Mouse (Mus musculus): Measurements from ENCODE around the gene Dcaf7. TPM values are rescaled to one million over a fixed set of nuclear protein-coding genes. Genes with fewer than 3 reads are reported as not detected.

The Dcaf7 gene
- total RNA-seq (2021): 100 to 1,000 TPM; 134 to 142 TPM
- long read RNA-seq, experiment 1, full-length matches to known transcripts: 81 of 146 reads
- long read RNA-seq, experiment 1, partial matches to known transcripts: 41 of 146 reads
- long read RNA-seq, experiment 1, other reads (novel, unspliced or antisense): 24 of 146 reads
- long read RNA-seq, experiment 2, full-length matches to known transcripts: 50 of 87 reads
- long read RNA-seq, experiment 2, partial matches to known transcripts: 26 of 87 reads
- long read RNA-seq, experiment 2, other reads (novel, unspliced or antisense): 11 of 87 reads

DNA sequence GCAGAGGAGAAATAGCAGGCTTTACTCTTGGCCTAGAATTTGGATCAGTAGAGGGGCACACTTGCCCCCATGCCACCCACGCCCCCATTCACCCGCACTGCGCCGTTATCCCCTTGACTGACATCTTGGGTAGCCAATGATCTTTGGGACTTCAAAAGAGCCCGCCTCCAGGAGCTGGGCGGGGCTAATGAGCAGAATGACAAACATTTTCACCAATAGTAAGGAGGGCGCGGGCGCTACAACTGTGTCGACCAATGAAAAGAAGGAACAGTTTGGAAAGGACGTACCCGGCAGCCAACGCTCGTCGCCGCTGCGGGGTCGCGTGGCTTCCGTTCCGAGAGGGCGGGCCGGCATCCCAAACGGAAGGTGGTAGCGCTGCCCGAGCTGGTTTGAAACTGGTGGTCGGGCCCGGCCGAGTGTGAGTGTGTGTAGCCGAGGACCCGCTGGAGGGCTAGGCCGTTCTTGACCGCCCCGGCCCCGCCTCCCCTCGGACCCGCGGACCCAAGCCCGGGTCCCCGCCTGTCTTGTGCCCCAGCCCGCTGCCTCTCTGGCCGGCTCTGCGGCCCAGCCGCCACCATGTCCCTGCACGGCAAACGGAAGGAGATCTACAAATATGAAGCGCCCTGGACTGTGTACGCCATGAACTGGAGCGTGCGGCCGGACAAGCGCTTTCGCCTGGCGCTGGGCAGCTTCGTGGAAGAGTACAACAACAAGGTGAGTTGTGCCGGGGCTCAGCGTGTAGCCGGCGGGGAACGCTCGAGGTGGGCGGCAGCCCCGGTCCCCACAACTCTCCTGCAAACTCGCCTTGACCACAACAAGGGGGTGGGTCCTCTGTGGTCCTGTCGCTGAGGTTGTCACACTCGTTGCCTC is at the start of gene Dcaf7:
Gene Dcaf7 (plus strand): TSS at position 325 of the 870 bp plus-strand sequence.
- intact Hi-C loops (cut with DNase I): loop anchor here (5.0 kb wide), 1 partner anchor 304 kb away; no protein-coding TSS in a partner anchor
- no peak for TF ChIP-seq CTCF (IDR thresholded peaks at IDR 0.05)
- peak; percentile 98 to 99 for DNase-seq (ENCODE audit: extremely low spot score in 1 of 2, low spot score in 2 of 2)
- Histone ChIP-seq H3K4me3 (peak within 1 kb of the TSS; percentile 73), H3K27ac (peak within 1 kb of the TSS; percentile 93)

DNA sequence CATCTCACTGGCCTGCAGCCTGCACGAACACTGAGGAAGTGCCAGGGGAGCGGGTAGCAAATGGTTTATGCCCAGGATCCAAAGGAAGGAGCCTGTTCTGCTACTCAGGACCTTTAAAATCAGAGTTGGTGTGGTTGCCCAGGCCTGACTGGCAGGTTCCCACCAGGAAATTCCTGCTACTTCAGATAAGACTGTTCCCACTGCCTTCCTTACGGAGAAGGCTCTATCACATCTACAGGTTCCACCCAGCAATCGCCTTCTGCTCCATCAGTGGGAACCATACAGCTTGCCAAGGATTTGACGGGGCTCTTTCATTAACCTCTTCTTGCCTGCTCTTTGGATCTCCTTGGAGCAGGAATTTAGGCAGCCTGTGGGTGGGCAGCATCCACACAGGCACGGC is 49.2 kb upstream of the Dcaf7 start:
- TF ChIP-seq CTCF (IDR thresholded peaks at IDR 0.05): no peak
- intact Hi-C loops (cut with DNase I): no loop called here
- H3K27ac ChIP-seq: no peak overlapping the region
- H3K4me3 ChIP-seq: no peak overlapping the region
- no peak for DNase-seq (ENCODE audit: extremely low spot score in 1 of 2, low spot score in 2 of 2)

DNA sequence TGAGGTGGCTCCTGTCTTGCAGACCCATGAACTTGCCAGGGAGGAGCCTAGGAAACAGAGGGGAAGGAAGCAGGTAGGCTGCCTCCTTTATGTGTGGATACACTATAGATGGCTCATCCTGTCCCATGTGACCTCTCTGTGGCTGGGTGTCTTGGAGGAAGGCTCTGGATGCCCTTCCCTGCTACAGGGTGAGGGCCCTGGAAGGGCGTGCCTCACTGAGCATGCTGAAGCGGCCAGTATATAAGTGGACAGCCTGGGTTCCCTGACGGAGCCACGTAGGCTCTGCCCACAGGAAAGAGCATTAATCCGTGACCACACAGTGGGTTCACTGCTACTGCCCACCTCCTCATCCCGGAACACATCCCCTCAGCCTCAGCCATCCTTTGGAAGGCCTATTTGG is 47.2 kb upstream of the Dcaf7 start:
- intact Hi-C loops (cut with DNase I): no loop called here
- no peak for DNase-seq (ENCODE audit: extremely low spot score in 1 of 2, low spot score in 2 of 2)
- no peak overlapping the region for H3K4me3 ChIP-seq
- no peak overlapping the region for H3K27ac ChIP-seq
- no peak for TF ChIP-seq CTCF (IDR thresholded peaks at IDR 0.05)

GRCm38 (mm10) chr11:105990231-105990630 is 46.4 kb upstream of the Dcaf7 start:
- DNase-seq (ENCODE audit: extremely low spot score in 1 of 2, low spot score in 2 of 2): no peak
- intact Hi-C loops (cut with DNase I): no loop called here
- H3K27ac ChIP-seq: no peak overlapping the region
- H3K4me3 ChIP-seq: no peak overlapping the region
- no peak for TF ChIP-seq CTCF (IDR thresholded peaks at IDR 0.05)

DNA sequence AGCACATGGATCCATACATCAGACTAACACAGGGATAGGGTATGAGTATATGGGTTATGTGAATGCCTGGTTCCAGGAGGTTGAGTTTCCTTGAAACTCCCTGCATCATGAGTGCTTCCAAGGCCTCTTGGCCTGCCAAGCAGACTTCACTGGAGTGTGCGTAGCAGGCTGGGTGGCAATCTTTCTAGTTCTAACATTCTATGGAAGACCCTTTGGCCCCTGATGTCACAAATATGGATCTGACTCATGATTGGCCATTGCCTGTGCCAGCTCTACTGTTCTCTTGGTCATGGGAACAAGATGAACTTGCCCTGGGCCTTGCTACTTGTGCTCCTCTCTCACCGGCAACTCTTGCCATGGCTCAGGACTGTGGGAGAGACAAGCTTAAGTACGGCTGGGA is 42.3 kb upstream of the Dcaf7 start, which contains the start of gene Ace3:
Gene Ace3 (plus strand): TSS at position 301 of the 400 bp plus-strand sequence.
- no peak for TF ChIP-seq CTCF (IDR thresholded peaks at IDR 0.05)
- Histone ChIP-seq H3K4me3 (no peak within 1 kb of the TSS), H3K27ac (no peak within 1 kb of the TSS)
- intact Hi-C loops (cut with DNase I): no loop called here
- no peak for DNase-seq (ENCODE audit: extremely low spot score in 1 of 2, low spot score in 2 of 2)

GRCm38 (mm10) chr11:106000062-106000461 is 36.6 kb upstream of the Dcaf7 start:
- intact Hi-C loops (cut with DNase I): loop anchor here (2.0 to 5.0 kb wide), 2 partner anchors 27 to 77 kb away; no protein-coding TSS in a partner anchor

DNA sequence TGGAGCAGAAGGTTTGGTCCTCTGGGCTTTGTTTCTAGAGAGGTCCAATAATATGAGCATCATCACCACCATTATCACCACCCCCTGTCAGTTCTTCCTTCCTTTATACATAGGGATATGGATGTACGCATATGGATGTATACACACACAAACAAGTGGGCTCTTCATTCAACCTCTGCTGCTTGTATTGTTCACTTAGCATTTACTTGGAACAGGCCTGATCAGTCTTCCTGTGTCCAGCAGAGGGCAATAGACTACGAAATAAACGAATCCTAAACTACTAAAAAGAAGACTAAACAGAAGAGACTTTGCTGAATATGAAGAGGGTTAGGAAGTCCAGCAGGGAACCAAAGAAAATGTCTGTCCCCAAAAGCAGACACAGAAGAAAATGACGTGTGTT is 35.0 kb upstream of the Dcaf7 start:
- peak; percentile 67 for TF ChIP-seq CTCF (IDR thresholded peaks at IDR 0.05)
- intact Hi-C loops (cut with DNase I): loop anchor here (2.0 to 5.0 kb wide), 2 partner anchors 25 to 76 kb away; no protein-coding TSS in a partner anchor
- DNase-seq (ENCODE audit: extremely low spot score in 1 of 2, low spot score in 2 of 2): no peak
- Histone ChIP-seq H3K27ac (no peak overlapping the region), H3K4me3 (no peak overlapping the region)

More at GRCm38 (mm10) chr11:106000062-106000461, 36.6 kb upstream of the Dcaf7 start:
- no peak for TF ChIP-seq CTCF (IDR thresholded peaks at IDR 0.05)
- no peak overlapping the region for H3K4me3 ChIP-seq
- H3K27ac ChIP-seq: no peak overlapping the region
- DNase-seq (ENCODE audit: extremely low spot score in 1 of 2, low spot score in 2 of 2): no peak

DNA sequence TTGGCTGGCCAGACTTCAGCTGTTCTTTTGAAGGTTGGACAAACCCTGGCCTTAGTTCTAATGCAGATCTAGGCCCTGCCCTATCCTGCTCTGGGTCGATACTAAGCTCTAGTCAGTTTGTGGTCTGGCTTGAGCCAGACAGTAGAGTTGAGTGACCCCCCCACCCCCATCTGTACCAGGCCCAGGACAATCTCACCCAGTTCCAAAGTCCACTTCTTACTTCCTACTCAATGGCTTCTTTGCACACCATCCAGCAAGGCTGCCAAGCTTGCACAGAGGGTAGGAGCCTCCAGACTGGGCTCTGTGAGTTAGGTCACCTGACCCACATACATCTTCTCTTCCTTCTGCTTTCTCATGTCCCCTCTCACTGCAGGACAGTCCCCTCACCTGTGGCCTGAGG is 32.1 kb upstream of the Dcaf7 start:
- Histone ChIP-seq H3K27ac (no peak overlapping the region), H3K4me3 (no peak overlapping the region)
- TF ChIP-seq CTCF (IDR thresholded peaks at IDR 0.05): no peak
- DNase-seq (ENCODE audit: extremely low spot score in 1 of 2, low spot score in 2 of 2): no peak
- intact Hi-C loops (cut with DNase I): loop anchor here (5.0 kb wide), 1 partner anchor 73 kb away; no protein-coding TSS in a partner anchor

DNA sequence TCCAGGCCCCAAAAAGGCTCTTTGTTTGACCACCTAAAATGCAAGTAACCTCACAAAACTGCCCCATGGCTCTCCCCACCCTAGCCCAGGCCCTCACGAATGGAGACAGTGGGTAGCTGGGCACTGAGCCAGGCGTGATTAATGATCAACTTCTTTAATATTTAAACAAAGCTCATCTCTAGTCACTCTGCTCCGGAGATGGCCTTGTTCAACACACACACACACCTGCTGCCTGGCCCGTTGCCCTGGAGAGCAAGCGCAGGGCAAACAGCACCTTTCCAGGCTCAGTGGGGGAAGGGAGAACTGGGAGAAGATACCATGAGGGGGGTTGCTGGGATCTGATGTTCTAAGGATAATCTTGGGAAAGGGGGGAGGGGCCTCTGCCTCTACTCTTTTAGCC is 30.7 kb upstream of the Dcaf7 start:
- no peak for TF ChIP-seq CTCF (IDR thresholded peaks at IDR 0.05)
- H3K27ac ChIP-seq: no peak overlapping the region
- intact Hi-C loops (cut with DNase I): no loop called here
- DNase-seq (ENCODE audit: extremely low spot score in 1 of 2, low spot score in 2 of 2): no peak
- H3K4me3 ChIP-seq: no peak overlapping the region

- no peak for TF ChIP-seq CTCF (IDR thresholded peaks at IDR 0.05)
- Histone ChIP-seq H3K4me3 (no peak within 1 kb of the TSS), H3K27ac (no peak within 1 kb of the TSS)
- intact Hi-C loops (cut with DNase I): no loop called here
- peak in 1 of 2 experiments; percentile 25 for DNase-seq (ENCODE audit: extremely low spot score in 1 of 2, low spot score in 2 of 2)
These were observed 28.9 kb upstream of the Dcaf7 start, which contains the start of gene Kcnh6 for GRCm38 (mm10) chr11:106007821-106008220. Gene Kcnh6, plus strand, starts transcription at chr11:106008124.

GRCm38 (mm10) chr11:106012711-106013110 is 24.0 kb upstream of the Dcaf7 start:
- intact Hi-C loops (cut with DNase I): loop anchor here (10.0 kb wide), 1 partner anchor 668 kb away; no protein-coding TSS in a partner anchor
- no peak overlapping the region for H3K27ac ChIP-seq

More at GRCm38 (mm10) chr11:106012711-106013110, 24.0 kb upstream of the Dcaf7 start:
- DNase-seq (ENCODE audit: extremely low spot score in 1 of 2, low spot score in 2 of 2): no peak
- H3K4me3 ChIP-seq: no peak overlapping the region
- TF ChIP-seq CTCF (IDR thresholded peaks at IDR 0.05): no peak

Measured in left cerebral cortex, adult 2 months (tissue).